Mouse (Mus musculus): ENCODE results near the gene Rgl1. TPM values are rescaled to one million over a fixed set of nuclear protein-coding genes. Genes with fewer than 3 reads are reported as not detected.
A peak's percentile ranks its signal among the peaks of the same experiment; 100 is the strongest.

Gene Rgl1
- polyA plus RNA-seq, 1 experiment: 63.0 TPM

- DNase-seq (ENCODE audit: extremely low spot score in 1 of 2, low spot score in 1 of 2): no peak
These were observed 45.2 kb downstream of the Rgl1 start for GRCm38 (mm10) chr1:152720969-152721368.

GRCm38 (mm10) chr1:152718200-152718599 is 48.0 kb downstream of the Rgl1 start:
- DNase-seq (ENCODE audit: extremely low spot score in 1 of 2, low spot score in 1 of 2): no peak

- DNase-seq (ENCODE audit: extremely low spot score in 1 of 2, low spot score in 1 of 2): no peak
These were observed 48.8 kb downstream of the Rgl1 start for GRCm38 (mm10) chr1:152717329-152717728.

GRCm38 (mm10) chr1:152714405-152714804 is 51.7 kb downstream of the Rgl1 start:
- DNase-seq (ENCODE audit: extremely low spot score in 1 of 2, low spot score in 1 of 2): no peak

DNA sequence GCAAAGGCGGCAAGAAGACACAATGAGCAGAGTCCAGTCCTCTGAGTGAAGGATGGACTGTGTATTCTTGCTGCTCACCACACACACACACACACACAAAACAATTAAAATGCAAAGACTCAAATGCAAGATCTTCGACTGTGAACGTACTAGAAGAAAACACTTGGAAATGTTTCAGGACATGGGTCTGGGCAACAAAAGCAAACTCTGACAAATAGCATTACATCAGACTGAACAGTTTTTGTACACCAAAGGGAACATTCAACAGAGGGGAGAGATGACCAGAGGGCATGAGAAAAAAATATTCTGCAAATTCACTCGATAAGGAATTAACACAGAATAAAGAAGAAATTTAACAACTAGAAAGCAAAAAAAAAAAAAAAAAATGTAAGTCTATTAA is 52.2 kb downstream of the Rgl1 start:
- no peak for DNase-seq (ENCODE audit: extremely low spot score in 1 of 2, low spot score in 1 of 2)

DNA sequence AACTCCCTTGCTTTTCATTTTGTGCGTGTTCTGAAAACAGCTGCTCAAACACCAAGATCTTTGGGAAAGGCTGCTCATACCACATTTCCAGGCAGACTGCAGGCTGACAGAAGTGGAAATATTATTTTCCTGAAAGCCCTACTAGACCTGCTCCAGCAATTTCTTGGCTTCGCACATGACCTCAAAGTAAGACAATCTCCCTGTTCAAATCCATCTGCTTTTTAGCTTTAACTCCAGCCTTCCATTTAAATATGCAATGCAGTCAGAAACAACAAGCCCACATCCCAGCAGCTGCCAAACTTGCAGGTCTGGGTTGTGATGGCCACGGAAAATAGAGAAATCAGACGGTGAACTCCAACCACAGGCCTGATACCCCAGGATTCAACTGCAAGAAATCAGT is 55.1 kb downstream of the Rgl1 start:
- DNase-seq (ENCODE audit: extremely low spot score in 1 of 2, low spot score in 1 of 2): no peak

- no peak for DNase-seq (ENCODE audit: extremely low spot score in 1 of 2, low spot score in 1 of 2)
These were observed 58.6 kb downstream of the Rgl1 start for GRCm38 (mm10) chr1:152707560-152707959.

DNA sequence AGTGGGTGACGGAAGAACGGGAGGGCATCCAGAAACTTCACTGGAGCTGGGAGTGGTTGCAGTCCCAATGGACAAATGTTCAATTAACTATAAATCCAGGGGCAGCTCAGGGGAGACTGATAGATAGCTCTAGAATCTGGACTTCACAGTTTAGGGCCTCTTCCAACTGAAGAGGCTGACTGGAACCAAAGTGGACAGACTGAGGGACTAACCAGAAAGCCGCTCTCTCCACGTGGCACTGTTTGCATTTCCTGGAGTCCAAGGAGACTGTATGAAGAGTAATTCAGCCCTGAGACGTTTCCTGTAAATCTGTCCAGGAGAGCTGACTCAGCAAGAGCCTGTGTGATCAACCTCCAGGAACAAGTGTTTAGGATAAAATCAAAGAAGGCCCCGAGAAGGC is 62.2 kb downstream of the Rgl1 start:
- DNase-seq (ENCODE audit: extremely low spot score in 1 of 2, low spot score in 1 of 2): no peak

DNA sequence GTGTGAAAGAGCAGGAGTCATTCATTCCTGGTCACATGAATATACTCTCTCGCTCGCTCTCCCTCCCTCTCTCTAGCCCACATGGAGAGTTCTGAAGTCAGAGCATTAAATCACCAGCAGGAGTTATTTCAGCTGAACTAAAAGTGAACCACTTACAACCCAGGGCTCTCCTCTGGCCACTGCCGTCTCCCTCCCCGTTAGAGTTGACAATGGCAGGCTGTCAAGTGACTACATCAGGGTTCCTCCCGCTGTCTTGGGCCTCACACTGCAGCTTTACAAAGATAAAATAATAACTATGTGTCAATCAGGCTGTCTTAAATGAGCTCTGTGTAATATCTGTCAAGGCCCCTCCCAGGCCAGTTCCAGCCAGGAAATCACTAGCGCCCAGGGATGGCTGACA is 63.2 kb downstream of the Rgl1 start:
- no peak for DNase-seq (ENCODE audit: extremely low spot score in 1 of 2, low spot score in 1 of 2)

GRCm38 (mm10) chr1:152701066-152701465 is 65.1 kb downstream of the Rgl1 start:
- DNase-seq (ENCODE audit: extremely low spot score in 1 of 2, low spot score in 1 of 2): no peak

DNA sequence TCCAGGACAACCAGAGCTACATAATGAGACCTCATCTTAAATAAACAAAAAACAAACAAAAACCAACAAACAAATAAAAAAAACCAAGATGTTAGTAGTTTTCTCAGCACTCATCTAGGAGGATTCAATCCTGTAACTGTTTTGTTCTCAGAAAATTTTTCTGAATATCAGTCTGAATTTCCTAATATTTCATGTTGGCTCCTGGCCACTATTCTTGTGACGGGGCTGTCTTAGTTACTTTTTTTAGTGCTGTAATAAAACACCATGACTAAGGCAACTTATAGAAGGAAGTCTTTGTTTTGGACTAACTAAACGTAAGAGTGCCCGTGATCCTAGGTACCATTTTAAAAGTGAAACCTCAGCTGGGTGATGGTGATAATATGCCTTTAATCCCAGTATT is 68.8 kb downstream of the Rgl1 start:
- no peak for DNase-seq (ENCODE audit: extremely low spot score in 1 of 2, low spot score in 1 of 2)

DNA sequence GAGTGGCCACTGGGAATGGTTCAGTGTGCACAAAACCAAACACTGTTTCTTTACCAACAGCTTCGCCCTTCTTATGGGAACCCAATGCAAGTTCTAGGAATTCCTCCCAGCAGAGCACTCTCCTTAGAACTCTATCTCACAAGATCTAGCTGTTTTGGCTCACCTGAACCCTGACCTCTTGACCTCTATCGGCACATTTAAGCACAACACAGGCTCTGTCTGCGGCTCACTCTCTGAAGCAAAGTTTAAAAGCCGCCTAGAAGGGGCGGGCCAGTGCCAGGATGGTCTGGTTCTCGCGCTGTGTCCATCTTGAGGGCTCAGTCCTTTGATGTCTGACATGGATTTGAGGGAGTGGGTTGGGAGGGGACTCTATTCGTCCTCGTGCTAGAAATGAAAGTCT is 70.7 kb downstream of the Rgl1 start:
- DNase-seq (ENCODE audit: extremely low spot score in 1 of 2, low spot score in 1 of 2): no peak

DNA sequence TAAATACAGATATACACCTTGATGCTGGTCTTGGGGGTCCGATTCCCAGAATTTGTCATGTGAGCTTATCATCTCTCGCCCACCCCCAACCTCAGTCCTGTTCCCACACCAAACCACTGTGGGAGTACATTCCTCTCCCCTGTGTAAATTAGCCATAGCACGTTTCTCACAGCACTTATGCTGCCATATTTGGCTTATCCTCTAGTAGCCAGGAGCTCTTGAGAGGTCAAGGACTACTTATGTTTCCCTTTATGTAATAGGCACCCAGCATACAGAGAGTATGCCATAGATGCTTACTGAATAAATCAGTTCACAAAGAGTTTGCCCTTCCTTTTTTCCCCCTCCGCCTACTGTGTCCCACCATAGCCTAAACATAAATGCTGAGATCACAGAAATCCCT is 76.2 kb downstream of the Rgl1 start:
- no peak for DNase-seq (ENCODE audit: extremely low spot score in 1 of 2, low spot score in 1 of 2)

- no peak for DNase-seq (ENCODE audit: extremely low spot score in 1 of 2, low spot score in 1 of 2)
These were observed 78.4 kb downstream of the Rgl1 start for GRCm38 (mm10) chr1:152687733-152688181.

GRCm38 (mm10) chr1:152687099-152687730 is 78.9 kb downstream of the Rgl1 start:
- no peak for DNase-seq (ENCODE audit: extremely low spot score in 1 of 2, low spot score in 1 of 2)

GRCm38 (mm10) chr1:152685531-152685930 is 80.6 kb downstream of the Rgl1 start:
- no peak for DNase-seq (ENCODE audit: extremely low spot score in 1 of 2, low spot score in 1 of 2)

GRCm38 (mm10) chr1:152682368-152683194 is 83.6 kb downstream of the Rgl1 start:
- no peak for DNase-seq (ENCODE audit: extremely low spot score in 1 of 2, low spot score in 1 of 2)

- no peak for DNase-seq (ENCODE audit: extremely low spot score in 1 of 2, low spot score in 1 of 2)
These were observed 84.3 kb downstream of the Rgl1 start for GRCm38 (mm10) chr1:152681676-152682367.

DNA sequence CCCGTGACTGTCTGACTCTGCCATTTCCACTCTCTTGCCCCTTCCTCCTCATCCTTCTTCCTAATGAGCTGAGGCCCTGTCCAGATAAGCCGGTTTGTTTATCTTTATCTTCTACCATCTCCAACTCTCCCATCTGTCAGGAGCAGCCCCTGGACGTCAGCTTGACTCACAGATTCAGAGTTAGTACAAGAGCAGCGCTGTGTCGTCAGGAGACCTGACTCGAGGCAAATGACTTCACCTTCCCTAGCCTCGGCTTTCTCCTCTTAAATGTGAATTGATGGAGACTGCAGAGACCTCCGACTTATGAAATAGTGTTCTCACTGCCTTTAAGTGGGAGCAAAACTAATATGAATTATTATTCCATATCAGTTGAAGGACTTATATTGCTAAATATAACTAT is 85.0 kb downstream of the Rgl1 start:
- no peak for DNase-seq (ENCODE audit: extremely low spot score in 1 of 2, low spot score in 1 of 2)

- no peak for DNase-seq (ENCODE audit: extremely low spot score in 1 of 2, low spot score in 1 of 2)
These were observed 87.7 kb downstream of the Rgl1 start for GRCm38 (mm10) chr1:152678451-152678850.

DNA sequence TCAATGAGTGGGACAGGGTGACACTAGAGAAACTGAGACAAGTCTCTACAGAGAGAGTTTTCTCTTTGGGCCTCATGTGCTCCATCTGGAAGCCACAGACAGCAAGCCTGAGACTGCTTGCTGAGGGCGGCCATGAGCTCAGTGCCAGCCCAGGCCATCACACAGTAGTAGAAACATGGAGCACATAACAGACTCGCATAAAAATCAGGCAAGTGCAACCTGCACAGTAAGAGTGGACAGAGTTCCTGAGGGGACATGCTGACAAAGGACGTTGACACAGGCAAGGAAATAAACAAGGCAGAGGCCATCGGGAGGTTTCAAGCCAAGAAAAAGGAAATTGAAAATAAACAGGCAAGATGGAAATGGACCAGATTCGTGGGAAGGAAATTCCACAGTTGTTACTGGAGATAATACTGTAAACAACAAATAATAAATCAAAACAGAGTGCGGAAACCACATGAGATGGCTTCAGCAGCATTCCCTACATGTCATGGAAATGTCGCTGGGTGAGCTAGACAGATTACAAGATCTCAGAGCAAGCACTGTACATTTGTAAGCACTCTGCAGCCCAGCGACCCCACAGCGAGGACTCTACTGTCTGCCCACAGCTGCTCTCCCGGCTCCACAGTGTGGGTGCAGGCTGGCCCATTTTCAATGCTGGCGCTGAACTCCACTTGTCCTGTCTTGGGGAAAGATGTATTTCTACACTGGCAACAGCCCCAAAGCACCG is 88.5 kb downstream of the Rgl1 start:
- DNase-seq (ENCODE audit: extremely low spot score in 1 of 2, low spot score in 1 of 2): peak in 1 of 2 experiments; percentile 19
